Mouse (Mus musculus) olfactory bulb, adult 2 months (tissue): Measurements from ENCODE around the gene Rhog.

Experiments used
- CTCF ChIP-seq: fragments of 200-500 bp; IDR thresholded peaks from 2 replicates; pipeline ENCODE4 v1.5.1; 2012; ENCODE audit warnings: low read depth, mild to moderate bottlenecking, low read length, moderate library complexity; ENCODE audit not compliant: insufficient read depth
- POLR2A ChIP-seq: fragments of 200-500 bp; IDR thresholded peaks from 2 replicates; pipeline ENCODE4 v1.6.1; 2012; ENCODE audit warnings: mild to moderate bottlenecking, low read depth, low read length, moderate library complexity; ENCODE audit not compliant: insufficient read depth

GRCm38 (mm10) chr7:102244782-102245535 is 10.9 kb downstream of the Rhog start:
- no peak for TF ChIP-seq CTCF
- TF ChIP-seq POLR2A: no peak
